Mouse (Mus musculus): Measurements from ENCODE around the gene Trim2. TPM values are rescaled to one million over a fixed set of nuclear protein-coding genes. Genes with fewer than 3 reads are reported as not detected.

The Trim2 gene
- polyA plus RNA-seq, 2 experiments, result 17.4 to 28.1 TPM

- no peak for DNase-seq (ENCODE audit: low spot score)
- 80% methylated on average over 2 of the region's 2 CpGs for WGBS
- no peak overlapping the region for H3K4me3 ChIP-seq (replicated peaks; ENCODE audit: low read length)
- H3K4me1 ChIP-seq (ENCODE audit: control insufficient read depth, insufficient read depth, low read length), result no peaks in the 10 kb centered on the region; the same call in 1 of the 2 replicates
- no peak for TF ChIP-seq POLR2A (IDR thresholded peaks at IDR 0.05; ENCODE audit: borderline replicate concordance, extremely low read depth, insufficient read depth, insufficient read length)
- no peak overlapping the region for H3K4me2 ChIP-seq (replicated peaks; ENCODE audit: low read depth, low read length, severe bottlenecking)
- no peak overlapping the region for H3K9ac ChIP-seq (ENCODE audit: low read depth, low read length, severe bottlenecking)
- H3K9me3 ChIP-seq (ENCODE audit: control insufficient read depth, low read length), result no peaks in the 10 kb centered on the region
- no peaks in the 10 kb centered on the region for H3K27me3 ChIP-seq (ENCODE audit: control insufficient read depth, insufficient read depth, low read length)
- H3K36me3 ChIP-seq (ENCODE audit: control insufficient read depth, insufficient read depth, low read length), result no peaks in the 10 kb centered on the region
- H3K27ac ChIP-seq (replicated peaks; ENCODE audit: low read depth, low read length), result no peak overlapping the region
- ATAC-seq (ENCODE audit: low FRiP score, low read depth), result no peak
These were observed 128.8 kb downstream of the Trim2 start for GRCm38 (mm10) chr3:84177834-84178233.

DNA sequence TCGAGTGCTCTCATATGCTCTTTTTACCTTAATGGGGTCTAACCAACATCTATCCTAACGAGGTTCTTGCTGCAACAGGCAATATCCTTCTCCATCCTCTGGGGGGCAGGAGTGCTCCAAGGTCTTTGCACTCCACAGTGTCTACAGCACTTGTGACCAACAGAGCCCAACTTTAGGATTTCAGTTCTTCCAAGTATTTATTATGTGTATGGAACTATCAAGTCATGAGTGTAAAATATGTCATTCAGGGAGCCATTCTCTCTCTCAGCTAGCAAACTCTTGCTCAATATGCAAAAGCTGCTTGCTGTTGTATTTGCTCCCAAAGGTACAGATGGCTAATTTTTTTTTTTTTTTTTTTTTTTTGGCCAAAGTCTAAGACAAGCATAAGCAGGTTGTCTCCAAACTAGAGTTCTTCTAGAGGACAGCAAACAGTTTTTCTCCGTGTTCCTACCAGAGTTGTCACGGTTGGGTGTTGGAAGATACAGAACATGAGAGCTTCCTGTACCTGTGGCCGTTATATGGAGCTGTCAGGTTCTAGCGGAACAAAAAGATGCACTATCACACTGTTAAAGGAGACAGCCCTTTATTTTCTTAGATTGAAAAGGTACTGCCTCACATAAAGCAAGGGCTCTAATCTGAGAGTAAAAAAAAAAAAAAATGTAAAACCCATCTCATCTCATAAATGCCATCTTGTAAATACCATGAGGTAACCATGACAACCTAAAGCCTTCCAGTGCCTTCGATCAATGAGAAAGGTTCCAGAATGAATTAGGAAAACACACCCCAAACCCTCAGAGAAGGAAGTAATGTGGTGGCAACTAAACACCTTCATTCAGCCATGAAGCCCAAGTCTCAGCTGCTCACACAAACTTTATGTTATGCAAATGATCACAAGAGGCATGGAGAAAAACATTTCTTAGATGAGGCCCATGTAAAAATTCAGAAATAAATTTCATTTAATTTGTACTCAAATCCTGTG lies 131.1 kb downstream of the Trim2 start:
- Histone ChIP-seq H3K4me2 (replicated peaks; ENCODE audit: low read depth, low read length, severe bottlenecking) (no peak overlapping the region), H3K36me3 (ENCODE audit: control insufficient read depth, insufficient read depth, low read length) (no peaks in the 10 kb centered on the region), H3K9ac (ENCODE audit: low read depth, low read length, severe bottlenecking) (no peak overlapping the region), H3K27me3 (ENCODE audit: control insufficient read depth, insufficient read depth, low read length) (no peaks in the 10 kb centered on the region), H3K9me3 (ENCODE audit: control insufficient read depth, low read length) (no peaks in the 10 kb centered on the region), H3K27ac (replicated peaks; ENCODE audit: low read depth, low read length) (no peak overlapping the region), H3K4me1 (ENCODE audit: control insufficient read depth, insufficient read depth, low read length) (no peaks in the 10 kb centered on the region), H3K4me3 (replicated peaks; ENCODE audit: low read length) (no peak overlapping the region)
- ATAC-seq (ENCODE audit: low FRiP score, low read depth) (peak; percentile 71; the same call in 1 of the 2 replicates), DNase-seq (ENCODE audit: low spot score) (peak; percentile 70)
- no peak for TF ChIP-seq POLR2A (IDR thresholded peaks at IDR 0.05; ENCODE audit: borderline replicate concordance, extremely low read depth, insufficient read depth, insufficient read length)
- 54% methylated on average over 7 of the region's 7 CpGs for WGBS

- Histone ChIP-seq H3K4me2 (replicated peaks; ENCODE audit: low read depth, low read length, severe bottlenecking) (no peak within 1 kb of the TSS), H3K27ac (replicated peaks; ENCODE audit: low read depth, low read length) (no peak within 1 kb of the TSS), H3K36me3 (ENCODE audit: control insufficient read depth, insufficient read depth, low read length) (no peaks in the 10 kb centered on the region), H3K9me3 (ENCODE audit: control insufficient read depth, low read length) (no peaks in the 10 kb centered on the region), H3K4me1 (ENCODE audit: control insufficient read depth, insufficient read depth, low read length) (no peaks in the 10 kb centered on the region), H3K4me3 (replicated peaks; ENCODE audit: low read length) (no peak within 1 kb of the TSS), H3K27me3 (ENCODE audit: control insufficient read depth, insufficient read depth, low read length) (no peaks in the 10 kb centered on the region), H3K9ac (ENCODE audit: low read depth, low read length, severe bottlenecking) (no peak within 1 kb of the TSS)
- no peak for TF ChIP-seq POLR2A (IDR thresholded peaks at IDR 0.05; ENCODE audit: borderline replicate concordance, extremely low read depth, insufficient read depth, insufficient read length)
- ATAC-seq (ENCODE audit: low FRiP score, low read depth), result no peak
- 67% methylated on average over 11 of the region's 11 CpGs for WGBS
- DNase-seq (ENCODE audit: low spot score), result no peak
These were observed 133.0 kb downstream of the Trim2 start, which contains the start of gene Gm6525 for GRCm38 (mm10) chr3:84173581-84174154. Gene Gm6525, plus strand, starts transcription at chr3:84174104.

DNA sequence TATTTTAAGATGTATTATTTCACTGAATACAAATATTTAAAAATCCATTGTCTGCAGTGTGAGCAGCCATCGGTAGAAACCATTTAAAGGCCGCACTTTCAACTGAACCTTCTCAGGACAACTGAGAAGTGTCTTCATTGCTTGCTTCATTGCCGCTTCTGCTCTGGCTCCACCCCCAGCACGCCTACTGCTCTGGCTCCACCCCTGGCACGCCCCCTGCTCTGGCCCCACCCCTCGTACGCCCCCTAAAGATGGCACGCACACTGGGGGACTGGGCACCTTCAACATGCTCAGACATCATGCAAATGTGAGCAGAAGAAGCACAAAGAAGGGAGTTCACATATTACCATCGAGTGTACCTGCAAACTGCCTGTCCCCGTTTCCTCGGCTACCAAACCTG lies 134.3 kb downstream of the Trim2 start:
- H3K9me3 ChIP-seq (ENCODE audit: control insufficient read depth, low read length), result no peaks in the 10 kb centered on the region
- no peak for ATAC-seq (ENCODE audit: low FRiP score, low read depth)
- H3K36me3 ChIP-seq (ENCODE audit: control insufficient read depth, insufficient read depth, low read length), result no peaks in the 10 kb centered on the region
- no peaks in the 10 kb centered on the region for H3K4me1 ChIP-seq (ENCODE audit: control insufficient read depth, insufficient read depth, low read length)
- no peak overlapping the region for H3K4me2 ChIP-seq (replicated peaks; ENCODE audit: low read depth, low read length, severe bottlenecking)
- no peak overlapping the region for H3K9ac ChIP-seq (ENCODE audit: low read depth, low read length, severe bottlenecking)
- H3K4me3 ChIP-seq (replicated peaks; ENCODE audit: low read length), result no peak overlapping the region
- H3K27me3 ChIP-seq (ENCODE audit: control insufficient read depth, insufficient read depth, low read length), result no peaks in the 10 kb centered on the region
- no peak overlapping the region for H3K27ac ChIP-seq (replicated peaks; ENCODE audit: low read depth, low read length)
- no peak for TF ChIP-seq POLR2A (IDR thresholded peaks at IDR 0.05; ENCODE audit: borderline replicate concordance, extremely low read depth, insufficient read depth, insufficient read length)
- WGBS, result 46% methylated on average over 11 of the region's 11 CpGs
- no peak for DNase-seq (ENCODE audit: low spot score)

DNA sequence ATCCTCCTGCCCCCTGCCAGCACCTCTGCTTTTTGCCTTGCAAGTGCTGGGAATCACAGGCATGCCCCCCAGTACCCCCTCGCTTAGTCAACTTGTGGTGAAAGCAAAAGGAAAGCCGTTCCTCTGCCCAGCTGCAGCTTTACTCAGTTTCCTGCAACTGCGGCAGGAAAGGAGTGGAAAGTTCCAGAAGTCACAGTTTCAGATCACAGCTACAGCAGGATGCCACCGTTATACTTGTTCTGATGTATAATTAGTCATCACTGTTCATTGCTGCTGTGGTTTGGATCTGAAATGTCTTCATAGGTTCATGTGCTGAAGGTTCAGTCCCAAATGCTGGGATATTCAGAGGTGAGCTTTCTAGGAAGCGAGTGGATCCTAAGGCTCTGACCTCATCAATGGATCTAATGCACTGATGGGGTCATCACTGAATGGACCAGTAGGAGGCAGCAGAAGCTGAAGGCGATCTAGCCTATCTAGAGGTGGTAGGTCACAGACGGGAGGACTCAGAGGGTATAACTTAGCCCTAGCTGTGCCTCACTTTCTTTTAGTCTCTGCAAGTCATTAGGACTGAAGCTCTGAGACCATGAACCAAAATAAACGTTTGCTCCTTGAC lies 137.2 kb downstream of the Trim2 start:
- Histone ChIP-seq H3K4me3 (replicated peaks; ENCODE audit: low read length) (no peak overlapping the region), H3K36me3 (ENCODE audit: control insufficient read depth, insufficient read depth, low read length) (peaks cover 10% of the 10 kb centered on the region), H3K9me3 (ENCODE audit: control insufficient read depth, low read length) (no peaks in the 10 kb centered on the region), H3K27me3 (ENCODE audit: control insufficient read depth, insufficient read depth, low read length) (no peaks in the 10 kb centered on the region), H3K4me1 (ENCODE audit: control insufficient read depth, insufficient read depth, low read length) (no peaks in the 10 kb centered on the region), H3K27ac (replicated peaks; ENCODE audit: low read depth, low read length) (no peak overlapping the region), H3K9ac (ENCODE audit: low read depth, low read length, severe bottlenecking) (no peak overlapping the region), H3K4me2 (replicated peaks; ENCODE audit: low read depth, low read length, severe bottlenecking) (no peak overlapping the region)
- DNase-seq (ENCODE audit: low spot score) (no peak), ATAC-seq (ENCODE audit: low FRiP score, low read depth) (no peak)
- no peak for TF ChIP-seq POLR2A (IDR thresholded peaks at IDR 0.05; ENCODE audit: borderline replicate concordance, extremely low read depth, insufficient read depth, insufficient read length)
- 71% methylated on average over 8 of the region's 8 CpGs for WGBS

All from limb, embryonic 14.5 days (tissue).